Mouse (Mus musculus) kidney, embryonic 14.5 days (tissue): ENCODE data around the gene Gnl1. TPM values are rescaled to one million over a fixed set of nuclear protein-coding genes. Genes with fewer than 3 reads are reported as not detected.
"Not testable (repeated sequence)": the region's sequence is repeated elsewhere in the genome, so short reads cannot be mapped to it uniquely, and the experiment has no call there.

Experiments
- ATAC-seq: fragments of 200-750 bp; cut with Nextera tagmentation; 2 replicates; pipeline ENCODE4 v1.8.0; 2017; ENCODE audit warnings: moderate number of reproducible peaks, mild to moderate bottlenecking, moderate TSS enrichment, moderate library complexity; ENCODE audit not compliant: low FRiP score, low TSS enrichment
- H3K27ac ChIP-seq: fragments of 300-500 bp; sonication (generic); 2 replicates; pipeline ENCODE4 v1.5.1; 2014; ENCODE audit warnings: low read depth, mild to moderate bottlenecking, low read length, moderate library complexity, mixed read lengths
- H3K27me3 ChIP-seq: fragments of 300-500 bp; sonication (generic); 2 replicates; pipeline ENCODE4 v1.6.1; 2014; ENCODE audit warnings: mild to moderate bottlenecking, low read length; ENCODE audit not compliant: control insufficient read depth, insufficient read depth
- H3K36me3 ChIP-seq: fragments of 300-500 bp; sonication (generic); 2 replicates; pipeline ENCODE4 v1.6.1; 2014; ENCODE audit warnings: low read length, mixed read lengths; ENCODE audit not compliant: control insufficient read depth, insufficient read depth
- H3K4me1 ChIP-seq: fragments of 300-500 bp; sonication (generic); 2 replicates; pipeline ENCODE4 v1.6.1; 2014; ENCODE audit warnings: low read length, mixed read lengths; ENCODE audit not compliant: control insufficient read depth, insufficient read depth
- H3K4me2 ChIP-seq: fragments of 300-500 bp; sonication (generic); replicated peaks from 2 replicates; pipeline ENCODE4 v1.6.1; 2014; ENCODE audit warnings: low read depth, mild to moderate bottlenecking, low read length
- H3K4me3 ChIP-seq: fragments of 300-500 bp; sonication (generic); 2 replicates; pipeline ENCODE4 v1.5.1; 2014; ENCODE audit warnings: mild to moderate bottlenecking, low read length
- H3K9ac ChIP-seq: fragments of 300-500 bp; sonication (generic); 2 replicates; pipeline ENCODE4 v1.6.1; 2014; ENCODE audit warnings: low read depth, mild to moderate bottlenecking, low read length, moderate library complexity
- H3K9me3 ChIP-seq: fragments of 300-500 bp; sonication (generic); 2 replicates; pipeline ENCODE4 v1.6.1; 2016; ENCODE audit warnings: low read length; ENCODE audit not compliant: control insufficient read depth
- WGBS: fragments of 180-500 bp; shearing (Covaris S2); extraction: QIAGEN DNeasy Blood & Tissue Kit; methylation state at CpG from one replicate; pipeline ENCODE4 v1.1.7; 2014; 5-methylcytosine and 5-hydroxymethylcytosine counted together
- polyA plus RNA-seq: library from polyadenylated mRNA; unstranded; fragments of >200 nt; fragmentation: Nextera tagmentation; extraction: Ambion mirVana; gene quantifications from 2 replicates; pipeline ENCODE4 v1.2.1, GENCODE M21; 2014

Gnl1 gene
- polyA plus RNA-seq, 1 experiment from 2014 or later, result 44.5 TPM

- Histone ChIP-seq H3K9me3 (no peaks in the 10 kb centered on the region), H3K27me3 (no peaks in the 10 kb centered on the region), H3K36me3 (no peaks in the 10 kb centered on the region), H3K4me1 (0 out of 2 replicates have a peak, but pooled peaks cover 5% of the 10 kb centered on the region), H3K27ac (no peak overlapping the region), H3K9ac (no peak overlapping the region), H3K4me3 (no peak overlapping the region), H3K4me2 (no peak overlapping the region)
- 87% methylated on average over 7 of the region's 7 CpGs for WGBS
- no peak for ATAC-seq
Measured at GRCm38 (mm10) chr17:35999356-35999755, 19.7 kb downstream of the Gnl1 start.

- Histone ChIP-seq H3K9me3 (no peaks in the 10 kb centered on the region), H3K27ac (no peak overlapping the region), H3K4me2 (no peak overlapping the region), H3K36me3 (no peaks in the 10 kb centered on the region), H3K4me1 (0 out of 2 replicates have a peak, but pooled peaks cover 4% of the 10 kb centered on the region), H3K27me3 (no peaks in the 10 kb centered on the region), H3K9ac (no peak overlapping the region), H3K4me3 (no peak overlapping the region)
- no peak for ATAC-seq
- 77% methylated on average over 4 of the region's 4 CpGs for WGBS
Measured at GRCm38 (mm10) chr17:36000349-36000748, 20.7 kb downstream of the Gnl1 start.

GRCm38 (mm10) chr17:36001121-36001897, 21.7 kb downstream of the Gnl1 start:
- Histone ChIP-seq H3K27me3 (no peaks in the 10 kb centered on the region), H3K4me1 (no peaks in the 10 kb centered on the region), H3K36me3 (no peaks in the 10 kb centered on the region), H3K9me3 (peaks cover 4% of the 10 kb centered on the region; the same call in 1 of the 2 replicates), H3K9ac (no peak overlapping the region), H3K27ac (no peak overlapping the region), H3K4me2 (no peak overlapping the region), H3K4me3 (no peak overlapping the region)
- ATAC-seq, result no peak
- 88% methylated on average over 12 of the region's 12 CpGs for WGBS

- ATAC-seq, result no peak
- H3K4me2 ChIP-seq, result no peak overlapping the region
- H3K9ac ChIP-seq, result no peak overlapping the region
- H3K9me3 ChIP-seq, result peaks cover 8% of the 10 kb centered on the region; the same call in 1 of the 2 replicates
- no peaks in the 10 kb centered on the region for H3K4me1 ChIP-seq
- 96% methylated on average over 6 of the region's 6 CpGs for WGBS
- H3K27ac ChIP-seq, result no peak overlapping the region
- no peaks in the 10 kb centered on the region for H3K27me3 ChIP-seq
- no peak overlapping the region for H3K4me3 ChIP-seq
- no peaks in the 10 kb centered on the region for H3K36me3 ChIP-seq
Measured at GRCm38 (mm10) chr17:36001966-36002365, 22.3 kb downstream of the Gnl1 start.

- Histone ChIP-seq H3K36me3 (no peaks in the 10 kb centered on the region), H3K27me3 (no peaks in the 10 kb centered on the region), H3K4me3 (no peak overlapping the region), H3K9me3 (peaks cover 8% of the 10 kb centered on the region; the same call in 1 of the 2 replicates), H3K9ac (no peak overlapping the region), H3K4me1 (no peaks in the 10 kb centered on the region), H3K27ac (no peak overlapping the region), H3K4me2 (no peak overlapping the region)
- ATAC-seq, result no peak
- WGBS, result 90% methylated on average over 7 of the region's 7 CpGs
Measured at GRCm38 (mm10) chr17:36003331-36003730, 23.7 kb downstream of the Gnl1 start.

GRCm38 (mm10) chr17:36004409-36004808, 24.8 kb downstream of the Gnl1 start:
- not testable (repeated sequence) for H3K27ac ChIP-seq, ATAC-seq
- WGBS, result 92% methylated on average over 7 of the region's 7 CpGs

GRCm38 (mm10) chr17:36014977-36015376, 35.3 kb downstream of the Gnl1 start:
- Histone ChIP-seq H3K36me3 (peaks cover 5% of the 10 kb centered on the region; the same call in 1 of the 2 replicates), H3K9me3 (no peaks in the 10 kb centered on the region), H3K27me3 (no peaks in the 10 kb centered on the region), H3K27ac (no peak overlapping the region), H3K4me3 (no peak overlapping the region), H3K4me2 (no peak overlapping the region), H3K9ac (no peak overlapping the region), H3K4me1 (no peaks in the 10 kb centered on the region)
- no peak for ATAC-seq
- 92% methylated on average over 5 of the region's 5 CpGs for WGBS

More at GRCm38 (mm10) chr17:36004409-36004808, 24.8 kb downstream of the Gnl1 start:
- not testable (repeated sequence) for H3K27me3 ChIP-seq, H3K36me3 ChIP-seq, H3K4me1 ChIP-seq, H3K9me3 ChIP-seq, H3K4me2 ChIP-seq, H3K4me3 ChIP-seq, H3K9ac ChIP-seq

GRCm38 (mm10) chr17:36017046-36017445, 37.4 kb downstream of the Gnl1 start:
- 92% methylated on average over 5 of the region's 5 CpGs for WGBS
- Histone ChIP-seq H3K9me3 (no peaks in the 10 kb centered on the region), H3K4me1 (no peaks in the 10 kb centered on the region), H3K4me3 (no peak overlapping the region), H3K27me3 (no peaks in the 10 kb centered on the region), H3K4me2 (no peak overlapping the region), H3K9ac (no peak overlapping the region), H3K27ac (no peak overlapping the region), H3K36me3 (peaks cover 5% of the 10 kb centered on the region; the same call in 1 of the 2 replicates)
- ATAC-seq, result no peak

- Histone ChIP-seq H3K27me3 (no peaks in the 10 kb centered on the region), H3K27ac (no peak overlapping the region), H3K36me3 (peaks cover 5% of the 10 kb centered on the region; the same call in 1 of the 2 replicates), H3K9ac (no peak overlapping the region), H3K4me1 (peaks cover 3% of the 10 kb centered on the region), H3K4me2 (no peak overlapping the region), H3K9me3 (no peaks in the 10 kb centered on the region), H3K4me3 (no peak overlapping the region)
- ATAC-seq, result no peak
- WGBS, result 74% methylated on average over 2 of the region's 2 CpGs
Measured at GRCm38 (mm10) chr17:36018979-36019378, 39.3 kb downstream of the Gnl1 start.
